Mouse (Mus musculus) limb, embryonic 14.5 days (tissue): ENCODE results near the gene Iqcn. TPM values are rescaled to one million over a fixed set of nuclear protein-coding genes. Genes with fewer than 3 reads are reported as not detected.
A peak's percentile ranks its signal among the peaks of the same experiment; 100 is the strongest.

Source experiments
- ATAC-seq: fragments of 200-750 bp; cut with Nextera tagmentation; 2 replicates; pipeline ENCODE4 v1.8.0; 2017; ENCODE audit warnings: low read depth, moderate number of reproducible peaks, moderate TSS enrichment; ENCODE audit not compliant: low FRiP score
- DNase-seq: peaks from one replicate; pipeline ENCODE4 v3.0.0-alpha.2; 2015; ENCODE audit warnings: low spot score
- H3K27ac ChIP-seq: fragments of 300-500 bp; sonication (generic); replicated peaks from 2 replicates; pipeline ENCODE4 v1.5.1; 2014; ENCODE audit warnings: low read depth, mild to moderate bottlenecking, low read length, moderate library complexity, mixed read lengths
- H3K27me3 ChIP-seq: fragments of 300-500 bp; sonication (generic); 2 replicates; pipeline ENCODE4 v1.6.1; 2014; ENCODE audit warnings: low read length, mixed read lengths; ENCODE audit not compliant: control insufficient read depth, insufficient read depth
- H3K36me3 ChIP-seq: fragments of 300-500 bp; sonication (generic); 2 replicates; pipeline ENCODE4 v1.6.1; 2014; ENCODE audit warnings: mild to moderate bottlenecking, low read length, moderate library complexity, mixed read lengths; ENCODE audit not compliant: control insufficient read depth, insufficient read depth
- H3K4me1 ChIP-seq: fragments of 300-500 bp; sonication (generic); 2 replicates; pipeline ENCODE4 v1.6.1; 2014; ENCODE audit warnings: antibody characterized with exemption, low read length, mixed read lengths; ENCODE audit not compliant: control insufficient read depth, insufficient read depth
- H3K4me2 ChIP-seq: fragments of 300-500 bp; sonication (generic); replicated peaks from 2 replicates; pipeline ENCODE4 v1.6.1; 2014; ENCODE audit warnings: low read depth, mild to moderate bottlenecking, low read length, moderate library complexity; ENCODE audit not compliant: severe bottlenecking
- H3K4me3 ChIP-seq: fragments of 300-500 bp; sonication (generic); replicated peaks from 2 replicates; pipeline ENCODE4 v1.5.1; 2014; ENCODE audit warnings: low read length
- H3K9ac ChIP-seq: fragments of 300-500 bp; sonication (generic); 2 replicates; pipeline ENCODE4 v1.6.1; 2014; ENCODE audit warnings: mild to moderate bottlenecking, low read depth, low read length, moderate library complexity; ENCODE audit not compliant: severe bottlenecking
- H3K9me3 ChIP-seq: fragments of 300-500 bp; sonication (generic); 2 replicates; pipeline ENCODE4 v1.6.1; 2016; ENCODE audit warnings: low read length; ENCODE audit not compliant: control insufficient read depth
- POLR2A ChIP-seq: fragments of 200-500 bp; IDR thresholded peaks from 2 replicates; pipeline ENCODE4 v1.8.0; 2012; ENCODE audit warnings: inconsistent platforms, mild to moderate bottlenecking, moderate library complexity, borderline replicate concordance; ENCODE audit not compliant: insufficient read depth, insufficient read length; ENCODE audit errors: extremely low read depth
- whole genome bisulfite sequencing: fragments of 180-500 bp; shearing (Covaris S2); extraction: QIAGEN DNeasy Blood & Tissue Kit; methylation state at CpG from one replicate; pipeline ENCODE4 v1.1.7; 2014; 5-methylcytosine and 5-hydroxymethylcytosine counted together
- polyA plus RNA-seq, 2 experiments: library from polyadenylated mRNA; depleted of rRNA in 1 of 2; stranded (reverse) in 1 of 2; unstranded in 1 of 2; fragments of >200 nt; fragmentation: Nextera tagmentation in 1 of 2; extraction: Ambion mirVana in 1 of 2; gene quantifications; 2 replicates each; pipeline versions ENCODE4 v1.2.1 to v1.2.3; 2012 to 2014

Iqcn gene
- polyA plus RNA-seq, 2 experiments = 0.04 to 0.10 TPM

- Histone ChIP-seq H3K4me2 (peak overlapping the region; percentile 59), H3K36me3 (no peaks in the 10 kb centered on the region), H3K9me3 (no peaks in the 10 kb centered on the region), H3K4me1 (peaks cover 28% of the 10 kb centered on the region), H3K27me3 (no peaks in the 10 kb centered on the region), H3K9ac (peak overlapping the region; percentile 62), H3K27ac (peak overlapping the region; percentile 77), H3K4me3 (peak overlapping the region; percentile 34)
- ATAC-seq (peak; percentile 69), DNase-seq (peak; percentile 59)
- TF ChIP-seq POLR2A = 0 out of 2 replicates have a peak, but pooled peaks have one; percentile 32
- WGBS = 0% methylated on average over 9 of the region's 20 CpGs
Measured at GRCm38 (mm10) chr8:70691727-70692231, 11.5 kb upstream of the Iqcn start.

DNA sequence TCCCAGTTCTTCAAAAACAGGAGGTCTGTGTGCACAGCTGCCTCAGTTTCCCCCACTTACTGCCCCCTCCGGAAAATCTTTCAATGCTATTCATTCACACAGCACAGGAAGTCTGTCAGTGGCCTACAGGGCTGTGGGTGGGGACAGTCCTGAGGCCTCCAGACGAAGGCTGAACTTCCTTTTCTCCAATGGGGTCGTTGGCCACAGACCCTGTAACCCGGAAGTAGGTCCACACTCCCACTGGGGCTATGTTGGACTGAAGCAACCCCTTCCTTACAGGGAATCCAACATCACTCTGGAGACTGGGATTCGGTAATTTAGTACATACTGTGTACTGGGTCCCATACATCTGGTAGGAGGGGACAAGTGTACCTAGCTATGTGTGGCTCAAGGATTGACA, 9.6 kb upstream of the Iqcn start:
- DNase-seq (no peak), ATAC-seq (no peak)
- Histone ChIP-seq H3K27me3 (no peaks in the 10 kb centered on the region), H3K4me2 (no peak overlapping the region), H3K4me1 (peaks cover 40% of the 10 kb centered on the region), H3K36me3 (no peaks in the 10 kb centered on the region), H3K9ac (no peak overlapping the region), H3K9me3 (no peaks in the 10 kb centered on the region), H3K27ac (no peak overlapping the region), H3K4me3 (no peak overlapping the region)
- TF ChIP-seq POLR2A = no peak
- WGBS = 74% methylated on average over 5 of the region's 5 CpGs

- Histone ChIP-seq H3K4me3 (no peak overlapping the region), H3K4me2 (peak overlapping the region; percentile 51), H3K9ac (0 out of 2 replicates have a peak overlapping the region, but pooled peaks have one; percentile 5), H3K27me3 (no peaks in the 10 kb centered on the region), H3K4me1 (peaks cover 40% of the 10 kb centered on the region), H3K27ac (peak overlapping the region; percentile 94), H3K36me3 (no peaks in the 10 kb centered on the region), H3K9me3 (no peaks in the 10 kb centered on the region)
- no peak for DNase-seq
- whole genome bisulfite sequencing = 20% methylated on average over 28 of the region's 32 CpGs
- no peak for ATAC-seq
- no peak for TF ChIP-seq POLR2A
Measured at GRCm38 (mm10) chr8:70695318-70696018, 7.8 kb upstream of the Iqcn start.

GRCm38 (mm10) chr8:70696019-70696885, 7.0 kb upstream of the Iqcn start:
- WGBS = 5% methylated on average over 29 of the region's 31 CpGs
- H3K27me3 ChIP-seq = no peaks in the 10 kb centered on the region
- DNase-seq = peak; percentile 80
- no peak for TF ChIP-seq POLR2A
- H3K9me3 ChIP-seq = no peaks in the 10 kb centered on the region
- peak overlapping the region; percentile 94 for H3K27ac ChIP-seq
- no peak for ATAC-seq
- peak overlapping the region; percentile 48 for H3K9ac ChIP-seq
- H3K4me1 ChIP-seq = peaks cover 41% of the 10 kb centered on the region
- H3K4me3 ChIP-seq = peak overlapping the region; percentile 18
- no peaks in the 10 kb centered on the region for H3K36me3 ChIP-seq
- H3K4me2 ChIP-seq = peak overlapping the region; percentile 51

DNA sequence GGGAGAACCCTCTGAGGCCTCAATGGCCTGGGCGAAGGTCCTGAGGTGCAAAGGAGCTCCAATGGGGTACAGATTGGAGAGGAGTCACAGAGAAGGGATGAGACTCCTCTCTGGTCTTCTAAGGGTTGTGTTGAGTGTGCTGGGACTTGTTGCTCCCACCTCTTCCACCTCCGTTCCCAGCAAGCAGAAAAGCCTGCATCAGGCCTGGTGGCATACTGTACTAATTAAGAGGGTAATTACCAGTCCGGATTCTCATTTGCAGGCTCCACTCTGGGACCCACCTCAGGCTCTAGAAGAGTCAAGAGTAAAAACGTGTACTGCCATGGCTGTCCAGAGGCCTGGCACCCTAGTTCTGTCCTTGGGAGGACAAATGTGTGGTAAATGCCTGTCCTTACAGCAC, 6.3 kb upstream of the Iqcn start:
- WGBS = 10% methylated on average over 4 of the region's 4 CpGs
- Histone ChIP-seq H3K4me2 (peak overlapping the region; percentile 51), H3K36me3 (no peaks in the 10 kb centered on the region), H3K9me3 (no peaks in the 10 kb centered on the region), H3K4me1 (peaks cover 41% of the 10 kb centered on the region), H3K9ac (peak overlapping the region; percentile 48), H3K27me3 (no peaks in the 10 kb centered on the region), H3K4me3 (peak overlapping the region; percentile 18), H3K27ac (peak overlapping the region; percentile 94)
- no peak for ATAC-seq
- no peak for TF ChIP-seq POLR2A
- no peak for DNase-seq
